Mouse (Mus musculus): Measurements from ENCODE around the gene Rpl13a. TPM values are rescaled to one million over a fixed set of nuclear protein-coding genes. Genes with fewer than 3 reads are reported as not detected.
A peak's percentile ranks its signal among the peaks of the same experiment; 100 is the strongest.

Rpl13a gene
- total RNA-seq, 2 experiments from 2014 or later: 552 to 624 TPM

GRCm38 (mm10) chr7:45141319-45141718 is 12.8 kb upstream of the Rpl13a start:
- H3K4me3 ChIP-seq: no peak overlapping the region
- DNase-seq: no peak
- TF ChIP-seq CTCF (IDR thresholded peaks at IDR 0.05): no peak
- intact Hi-C loops (cut with DNase I): no loop called here
- no peak overlapping the region for H3K27ac ChIP-seq

- TF ChIP-seq CTCF (IDR thresholded peaks at IDR 0.05): no peak
- intact Hi-C loops (cut with DNase I): loop anchor here (5.0 kb wide), 1 partner anchor 158 kb away; no protein-coding TSS in a partner anchor
- no peak for DNase-seq
- Histone ChIP-seq H3K27ac (no peak overlapping the region), H3K4me3 (no peak overlapping the region)
Observed at GRCm38 (mm10) chr7:45139904-45140723, 11.6 kb upstream of the Rpl13a start.

GRCm38 (mm10) chr7:45138403-45138802 is 9.8 kb upstream of the Rpl13a start:
- no peak overlapping the region for H3K4me3 ChIP-seq
- TF ChIP-seq CTCF (IDR thresholded peaks at IDR 0.05): no peak
- H3K27ac ChIP-seq: no peak overlapping the region
- intact Hi-C loops (cut with DNase I): loop anchor here (5.0 kb wide), 1 partner anchor 156 kb away; no protein-coding TSS in a partner anchor
- no peak for DNase-seq

- Histone ChIP-seq H3K27ac (no peak overlapping the region), H3K4me3 (no peak overlapping the region)
- intact Hi-C loops (cut with DNase I): loop anchor here (5.0 kb wide), 1 partner anchor 155 kb away; no protein-coding TSS in a partner anchor
- no peak for DNase-seq
- TF ChIP-seq CTCF (IDR thresholded peaks at IDR 0.05): no peak
Observed at GRCm38 (mm10) chr7:45137171-45138006, 8.8 kb upstream of the Rpl13a start.

- peak; percentile 95 for DNase-seq
- intact Hi-C loops (cut with DNase I): loop anchor here (1.0 to 5.0 kb wide), 2 partner anchors 56 to 154 kb away; no protein-coding TSS in a partner anchor
- Histone ChIP-seq H3K27ac (peak within 1 kb of the TSS; percentile 93), H3K4me3 (peak within 1 kb of the TSS; percentile 73)
- peak; percentile 99 for TF ChIP-seq CTCF (IDR thresholded peaks at IDR 0.05)
Observed at GRCm38 (mm10) chr7:45135993-45136567, 7.5 kb upstream of the Rpl13a start, which contains the start of the genes Gm45713 and Flt3l. Gene Gm45713, minus strand, starts transcription at chr7:45136231. Gene Flt3l, minus strand, starts transcription at chr7:45136432.

GRCm38 (mm10) chr7:45135370-45135769 is 6.8 kb upstream of the Rpl13a start:
- no peak for TF ChIP-seq CTCF (IDR thresholded peaks at IDR 0.05)
- DNase-seq: no peak
- peak overlapping the region; percentile 73 for H3K4me3 ChIP-seq
- intact Hi-C loops (cut with DNase I): loop anchor here (5.0 kb wide), 1 partner anchor 153 kb away; no protein-coding TSS in a partner anchor
- H3K27ac ChIP-seq: peak overlapping the region; percentile 93

GRCm38 (mm10) chr7:45134544-45135026 is 6.0 kb upstream of the Rpl13a start:
- Histone ChIP-seq H3K4me3 (peak overlapping the region; percentile 73), H3K27ac (no peak overlapping the region; the same call in 1 of the 2 replicates)
- intact Hi-C loops (cut with DNase I): loop anchor here (5.0 kb wide), 1 partner anchor 152 kb away; no protein-coding TSS in a partner anchor
- DNase-seq: peak; percentile 51
- no peak for TF ChIP-seq CTCF (IDR thresholded peaks at IDR 0.05)

GRCm38 (mm10) chr7:45133446-45134159 is 5.0 kb upstream of the Rpl13a start:
- peak; percentile 32 for TF ChIP-seq CTCF (IDR thresholded peaks at IDR 0.05)
- no peak for DNase-seq

GRCm38 (mm10) chr7:45131850-45132249 is 3.3 kb upstream of the Rpl13a start:
- intact Hi-C loops (cut with DNase I): no loop called here
- TF ChIP-seq CTCF (IDR thresholded peaks at IDR 0.05): no peak
- DNase-seq: no peak
- H3K4me3 ChIP-seq: no peak overlapping the region
- H3K27ac ChIP-seq: no peak overlapping the region

More at GRCm38 (mm10) chr7:45133446-45134159, 5.0 kb upstream of the Rpl13a start:
- intact Hi-C loops (cut with DNase I): no loop called here
- Histone ChIP-seq H3K4me3 (no peak overlapping the region), H3K27ac (no peak overlapping the region; the same call in 1 of the 2 replicates)

- DNase-seq: no peak
- intact Hi-C loops (cut with DNase I): no loop called here
- Histone ChIP-seq H3K4me3 (peak overlapping the region; percentile 78), H3K27ac (peak overlapping the region; percentile 89)
- TF ChIP-seq CTCF (IDR thresholded peaks at IDR 0.05): no peak
Observed at GRCm38 (mm10) chr7:45129776-45130512, 1.4 kb upstream of the Rpl13a start.

- peak; percentile 64 for DNase-seq
- H3K4me3 ChIP-seq: peak overlapping the region; percentile 78
- intact Hi-C loops (cut with DNase I): no loop called here
- peak overlapping the region; percentile 89 for H3K27ac ChIP-seq
- no peak for TF ChIP-seq CTCF (IDR thresholded peaks at IDR 0.05)
Observed at GRCm38 (mm10) chr7:45129318-45129717, 757 bp upstream of the Rpl13a start.

Data from gastrocnemius, adult 2 months (tissue).